Mouse (Mus musculus) small intestine, adult 2 months (tissue): ENCODE data around the gene Baz2b.

Experiments
- CTCF ChIP-seq: fragments of 200-500 bp; IDR thresholded peaks from 2 replicates; pipeline ENCODE4 v1.5.1; 2012; ENCODE audit warnings: low read depth, mild to moderate bottlenecking, control low read depth, inconsistent platforms, low read length, moderate library complexity, mixed read lengths; ENCODE audit not compliant: insufficient replicate concordance, insufficient read length; ENCODE audit errors: extremely low read depth
- POLR2A ChIP-seq: fragments of 200-500 bp; IDR thresholded peaks from 2 replicates; pipeline ENCODE4 v1.6.1; 2012; ENCODE audit warnings: low read depth, mild to moderate bottlenecking, control low read depth, inconsistent platforms, low read length, moderate library complexity

DNA sequence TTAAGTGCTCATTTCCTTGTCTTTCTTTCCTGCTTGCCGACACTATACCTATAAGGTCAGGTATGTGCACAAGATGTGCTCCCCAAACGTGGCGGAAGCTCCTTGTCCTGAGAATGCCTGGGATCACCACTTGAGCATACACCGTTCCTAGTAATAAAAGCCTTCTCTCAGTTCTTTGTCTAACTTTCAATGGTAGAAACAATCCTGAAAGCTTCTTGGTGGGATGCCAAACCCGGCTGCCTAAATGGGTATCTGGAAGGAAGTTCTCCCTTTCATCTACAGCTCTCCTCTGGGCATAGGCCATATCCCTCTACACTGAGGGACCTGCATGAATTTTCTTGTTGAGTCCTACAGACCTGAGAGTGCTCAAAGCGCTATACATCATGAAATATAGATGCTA, 63.9 kb downstream of the Baz2b start:
- no peak for TF ChIP-seq CTCF
- TF ChIP-seq POLR2A: no peak
